Mouse (Mus musculus): ENCODE results near the gene Ppig.
A peak's percentile ranks its signal among the peaks of the same experiment; 100 is the strongest.
"Not testable (repeated sequence)": the region's sequence is repeated elsewhere in the genome, so short reads cannot be mapped to it uniquely, and the experiment has no call there.

Ppig gene

DNA sequence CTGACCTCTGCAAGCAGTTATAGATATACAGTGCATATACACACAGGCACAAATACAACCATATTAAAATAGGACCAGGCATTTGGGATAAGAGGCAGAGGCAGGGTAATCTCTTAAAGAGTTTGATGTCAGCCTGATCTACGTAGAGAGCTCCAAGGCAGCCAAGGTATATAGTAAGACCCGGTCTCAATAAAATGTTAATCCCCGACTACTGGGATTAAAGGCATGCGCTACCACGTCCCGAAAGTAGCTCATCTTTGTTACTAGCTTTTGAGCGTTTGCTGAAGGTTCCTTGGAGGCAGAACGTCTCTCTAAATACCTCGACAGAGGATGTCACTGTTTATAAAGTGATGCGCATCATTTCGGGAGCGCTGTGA is at the start of gene Ppig:
Gene Ppig (plus strand): TSS at position 273 of the 377 bp plus-strand sequence.
- DNase-seq = no peak

DNA sequence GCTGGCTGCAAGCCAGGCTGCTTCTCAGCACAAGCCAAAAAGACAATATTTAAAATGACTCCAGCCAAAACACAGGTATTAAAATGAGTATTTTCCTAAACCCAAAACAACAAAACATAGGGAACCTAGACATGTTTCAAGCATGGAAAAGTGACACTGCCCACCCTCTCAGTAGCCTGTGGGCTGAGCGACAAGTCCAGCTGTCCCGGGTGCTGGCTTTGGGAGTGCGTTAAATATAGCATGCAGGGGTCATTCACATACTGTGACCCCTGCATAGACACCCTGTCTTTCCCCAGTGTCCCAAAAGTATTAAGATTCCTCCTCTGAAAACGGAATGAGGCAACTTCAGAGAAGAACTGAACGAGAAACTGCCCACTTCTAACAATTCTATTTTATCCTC is 48.6 kb upstream of the Ppig start:
- DNase-seq = no peak

- DNase-seq = no peak
Measured at GRCm38 (mm10) chr2:69675266-69675665, 47.1 kb upstream of the Ppig start.

DNA sequence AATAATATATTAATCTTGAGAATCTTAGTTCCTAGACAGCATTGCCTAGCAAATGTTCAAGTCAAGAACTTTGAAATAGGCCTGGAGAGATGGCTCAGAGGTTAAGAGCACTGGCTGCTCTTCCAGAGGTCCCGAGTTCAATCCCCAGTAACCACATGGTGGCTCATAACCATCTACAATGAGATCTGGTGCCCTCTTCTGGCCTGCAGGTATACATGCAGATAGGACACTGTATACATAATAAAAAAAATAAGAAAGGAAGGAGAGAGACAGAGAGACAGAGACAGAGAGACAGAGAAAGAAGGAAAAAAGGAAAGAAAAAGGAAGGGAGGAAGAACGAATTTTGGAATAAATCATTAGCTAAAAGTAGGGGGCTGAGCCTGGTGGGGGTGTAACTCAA is 45.6 kb upstream of the Ppig start:
- no peak for DNase-seq

- not testable (repeated sequence) for DNase-seq
Measured at GRCm38 (mm10) chr2:69677215-69677614, 45.1 kb upstream of the Ppig start.

- DNase-seq = peak; percentile 49
Measured at GRCm38 (mm10) chr2:69679990-69680389, 42.4 kb upstream of the Ppig start.

- no peak for DNase-seq
Measured at GRCm38 (mm10) chr2:69681931-69682330, 40.4 kb upstream of the Ppig start.

DNA sequence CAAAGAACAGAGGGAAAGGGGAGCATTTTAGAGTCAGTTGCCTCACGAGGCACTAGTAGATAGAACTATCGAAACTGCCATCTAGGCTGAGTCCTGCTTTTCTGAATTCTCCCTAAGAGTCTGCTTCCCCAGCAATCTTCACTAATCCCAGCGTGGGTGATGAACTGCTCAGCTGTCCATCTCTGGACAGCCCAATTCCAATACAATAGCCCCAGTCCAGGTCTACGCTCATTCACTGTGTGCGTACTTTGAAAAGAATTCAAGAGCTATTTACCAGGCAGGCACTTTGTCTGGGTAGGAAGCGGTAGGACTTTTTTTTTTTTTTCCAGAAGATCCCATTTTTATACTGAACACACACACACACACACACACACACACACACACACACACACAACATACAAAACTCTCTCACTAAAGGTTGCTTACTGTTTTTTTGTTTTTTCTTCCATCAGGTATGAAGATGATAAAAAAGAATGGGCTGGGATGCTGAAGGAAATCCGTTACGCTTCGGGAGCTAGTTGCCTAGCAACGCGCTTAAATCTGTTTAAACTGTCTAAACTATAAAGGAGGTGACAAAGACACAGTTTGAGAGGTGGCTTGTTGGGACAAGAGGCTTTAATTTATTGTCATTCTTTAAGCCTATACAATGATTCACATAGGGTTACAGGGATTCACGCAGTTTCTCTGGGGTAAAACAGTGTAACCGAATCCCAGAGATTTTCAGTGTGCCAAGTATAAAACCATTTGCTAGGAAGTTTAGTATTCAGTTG is 39.1 kb upstream of the Ppig start:
- no peak for DNase-seq

- DNase-seq = no peak
Measured at GRCm38 (mm10) chr2:69684488-69684887, 37.9 kb upstream of the Ppig start.

- DNase-seq = no peak
Measured at GRCm38 (mm10) chr2:69690214-69690613, 32.1 kb upstream of the Ppig start.

DNA sequence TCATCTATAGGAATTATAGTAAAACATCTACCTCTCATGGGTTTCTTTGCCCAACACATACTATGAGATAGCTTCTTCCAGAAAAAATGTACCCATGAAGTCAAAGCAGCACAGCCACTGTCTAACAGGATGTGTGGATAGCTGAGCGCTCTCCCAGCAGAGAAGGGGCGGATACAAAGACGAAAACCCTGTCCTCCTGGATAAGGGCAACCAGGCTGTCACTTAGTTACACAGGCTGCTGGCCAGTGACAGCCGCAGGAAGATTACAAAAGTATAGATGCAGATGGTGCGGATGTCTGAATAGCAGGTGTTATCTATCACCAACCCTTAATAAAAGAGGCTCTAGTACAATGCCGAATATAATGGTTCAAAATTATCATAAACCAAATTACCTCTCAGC is 31.5 kb upstream of the Ppig start:
- DNase-seq = no peak

DNA sequence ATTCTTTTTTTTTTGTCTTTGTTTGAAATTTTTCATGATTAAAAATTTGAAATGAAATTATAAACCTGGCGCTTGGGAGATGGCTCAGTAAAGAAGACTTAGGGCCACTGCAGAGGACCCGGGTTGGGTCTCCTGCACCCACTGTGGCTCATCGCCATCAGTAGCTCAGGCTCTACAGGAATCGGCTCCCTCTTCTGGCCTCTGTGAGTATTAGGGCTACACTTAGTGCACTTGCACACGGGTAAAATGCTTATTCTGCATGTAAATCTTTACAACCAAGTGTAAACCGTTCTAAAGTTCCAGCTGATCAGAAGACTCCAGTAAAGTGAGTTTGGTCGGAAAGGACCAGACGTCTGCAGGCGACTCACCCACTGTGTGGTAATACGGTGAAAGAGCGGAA is 28.8 kb upstream of the Ppig start:
- DNase-seq = no peak

DNA sequence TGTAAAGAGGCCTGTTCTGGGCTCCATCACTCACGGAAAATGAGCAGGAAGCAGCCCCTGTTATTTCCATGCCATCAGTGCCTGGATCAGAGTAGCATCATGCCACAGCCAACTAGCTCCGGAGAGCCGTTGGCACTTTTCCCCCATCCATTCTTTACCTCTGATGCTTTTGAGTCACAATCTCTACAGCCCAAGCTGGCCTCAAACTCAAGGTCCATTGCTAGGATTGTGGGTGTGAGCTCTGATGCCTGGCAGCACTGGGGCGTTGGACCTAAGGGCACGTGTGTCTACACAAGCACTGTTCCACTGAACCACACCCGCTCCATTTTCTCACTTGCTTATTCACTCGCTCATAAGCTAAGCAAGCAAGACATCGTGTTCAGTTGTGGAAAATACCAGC is 21.9 kb upstream of the Ppig start:
- no peak for DNase-seq

- no peak for DNase-seq
Measured at GRCm38 (mm10) chr2:69712171-69712570, 10.2 kb upstream of the Ppig start.

GRCm38 (mm10) chr2:69712981-69713625 is 9.2 kb upstream of the Ppig start, which contains the start of gene Fastkd1:
Gene Fastkd1, minus strand, starts transcription at chr2:69713516.
- peak; percentile 85 for DNase-seq

DNA sequence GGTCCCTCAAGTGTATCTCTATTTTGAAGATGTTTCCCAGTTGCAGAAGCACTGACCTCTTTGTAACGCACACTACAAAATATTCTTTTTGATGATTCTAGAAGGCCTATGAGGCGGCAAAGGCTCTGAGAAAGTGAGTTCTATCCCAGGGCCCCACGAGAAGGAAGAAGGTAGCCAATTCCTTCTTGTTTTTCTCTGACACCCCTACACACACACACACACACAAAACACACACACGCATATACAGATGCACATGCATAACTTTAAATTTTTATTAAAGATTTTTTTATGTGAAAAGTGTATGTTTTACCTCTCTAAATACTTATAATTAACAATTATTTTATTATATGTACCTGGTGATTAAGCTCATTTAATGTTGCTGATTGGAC is 8.7 kb upstream of the Ppig start:
- DNase-seq = no peak

DNA sequence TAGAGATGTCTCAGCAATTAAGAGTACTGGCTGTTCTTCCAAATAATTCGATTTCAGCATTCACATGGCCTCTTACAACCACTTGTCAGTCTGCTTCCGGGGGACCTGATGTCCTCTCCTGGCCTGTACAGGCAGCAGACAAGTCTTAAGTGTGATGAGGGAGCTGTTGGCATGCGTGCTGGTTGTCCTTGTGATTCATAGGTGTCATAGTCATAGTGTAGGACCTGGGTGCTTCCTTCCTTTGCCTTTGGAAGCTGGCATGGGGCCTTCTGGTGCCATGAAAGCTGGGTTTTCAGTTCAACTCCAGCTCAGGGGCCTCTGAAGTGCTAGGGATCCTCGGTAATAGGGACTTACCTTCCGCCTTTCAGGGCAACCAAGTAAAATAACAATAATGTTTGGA is 8.2 kb upstream of the Ppig start:
- DNase-seq = no peak

GRCm38 (mm10) chr2:69716483-69716882 is 5.9 kb upstream of the Ppig start:
- DNase-seq = no peak

GRCm38 (mm10) chr2:69719121-69719520 is 3.2 kb upstream of the Ppig start:
- DNase-seq = no peak

DNA sequence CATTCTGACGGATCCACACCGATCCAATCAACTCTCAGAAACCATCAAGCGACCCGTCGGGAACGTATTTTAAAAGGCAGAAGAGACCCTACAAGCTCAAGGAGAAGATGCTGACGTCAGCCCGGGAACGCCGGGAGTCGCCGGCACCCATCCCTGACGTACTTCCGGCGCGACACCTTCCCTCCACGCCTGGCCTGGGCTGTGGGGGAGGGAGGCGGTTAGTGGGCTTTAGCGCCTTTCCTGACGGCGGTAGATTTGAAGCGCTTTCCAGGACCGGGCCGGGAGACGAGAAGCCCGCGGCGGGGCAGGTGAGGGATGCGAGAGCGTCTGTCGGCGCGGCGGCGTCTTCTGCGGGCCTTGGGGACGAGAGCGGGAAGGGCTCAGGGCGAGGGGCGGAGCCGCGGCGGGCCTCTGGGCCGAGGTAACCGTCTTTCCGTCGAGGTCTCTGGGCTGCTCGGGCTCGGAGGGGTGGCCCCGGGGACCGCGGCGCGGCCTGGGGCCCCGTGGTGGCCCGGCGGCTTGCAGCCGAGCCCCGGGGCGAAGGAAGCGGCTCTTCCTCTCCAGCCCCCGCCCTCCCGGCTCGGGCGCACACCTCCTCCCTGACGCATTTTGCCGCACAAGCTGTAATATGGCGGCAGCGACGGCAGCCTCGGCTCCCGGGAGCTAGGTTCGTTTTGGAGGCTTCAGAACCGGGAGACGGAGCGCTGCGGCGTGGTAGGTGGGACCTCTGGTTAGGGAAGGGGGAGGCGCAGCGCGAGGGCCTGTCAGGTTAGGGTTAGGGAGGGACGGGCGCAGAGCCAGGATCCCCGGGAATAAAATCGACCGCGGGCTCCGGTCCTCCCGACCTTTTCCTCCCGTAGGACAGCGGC is 539 bp downstream of the Ppig start:
- peak; percentile 90 for DNase-seq

DNA sequence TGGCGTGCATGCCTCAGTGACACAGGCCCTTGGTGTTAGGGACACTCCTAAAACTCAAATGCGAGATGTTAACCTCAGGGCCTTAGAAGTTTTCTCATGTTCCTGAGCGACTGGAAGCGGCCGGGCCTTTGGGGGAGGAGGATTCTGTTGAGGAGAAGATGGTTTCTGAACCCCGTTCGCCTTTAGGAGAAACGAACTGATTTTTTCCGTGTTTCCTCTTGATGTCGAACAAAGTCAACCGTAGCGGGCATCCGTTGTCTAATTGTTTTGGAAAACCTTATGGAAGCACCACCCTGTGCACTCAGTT is 1.1 kb downstream of the Ppig start:
- no peak for DNase-seq

DNA sequence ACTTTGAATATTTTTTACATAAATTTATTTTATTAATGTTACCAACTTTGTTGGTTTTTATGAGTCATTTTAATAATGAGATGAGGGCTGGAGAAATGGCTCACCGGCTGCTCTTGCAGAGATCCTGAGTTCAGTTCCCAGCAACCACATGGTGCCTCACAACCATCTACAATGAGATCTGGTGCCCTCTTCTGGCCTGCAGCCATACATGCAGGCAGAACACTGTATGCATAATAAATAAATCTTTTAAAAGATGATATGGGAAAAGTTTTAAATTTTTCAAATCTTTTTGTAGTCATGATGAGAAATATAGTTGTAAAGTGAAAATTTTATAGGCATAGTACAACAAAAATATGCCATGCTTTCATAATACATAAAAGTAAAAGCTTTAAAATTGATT is 22.7 kb downstream of the Ppig start:
- no peak for DNase-seq

- no peak for DNase-seq
Measured at GRCm38 (mm10) chr2:69760980-69761379, 38.6 kb downstream of the Ppig start.

DNA sequence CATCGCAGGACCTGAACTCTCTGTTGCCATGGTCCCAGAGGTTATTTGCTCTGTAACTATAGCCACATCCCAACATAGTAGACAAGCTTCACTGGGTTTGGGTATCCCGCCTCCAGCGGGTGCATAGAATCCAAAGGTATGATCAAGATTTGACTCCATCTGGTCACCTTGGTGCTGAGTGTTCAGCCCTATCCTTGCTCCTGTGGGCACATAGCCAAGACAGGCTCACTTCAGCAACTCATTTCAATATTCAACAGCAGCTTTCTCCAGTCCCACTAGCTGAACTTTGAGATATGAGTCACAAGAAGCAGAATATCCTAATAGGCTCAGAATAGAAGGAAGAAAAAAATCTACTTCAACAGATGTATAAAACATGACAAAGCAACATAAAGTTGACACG is 41.0 kb downstream of the Ppig start:
- DNase-seq = no peak
